Mouse (Mus musculus) myocyte (in vitro differentiated cells): ENCODE data around the gene Taf5l. TPM values are rescaled to one million over a fixed set of nuclear protein-coding genes. Genes with fewer than 3 reads are reported as not detected.

Experiments
- H3K27me3 ChIP-seq: one replicate; pipeline ENCODE4 v1.6.1; 2011; ENCODE audit not compliant: control insufficient read depth, insufficient read depth, insufficient read length
- H3K36me3 ChIP-seq: one replicate; pipeline ENCODE4 v1.6.1; 2011; ENCODE audit not compliant: control insufficient read depth, insufficient read depth
- H3K4me2 ChIP-seq: one replicate; pipeline ENCODE4 v1.6.1; 2011; ENCODE audit warnings: low read depth, control low read depth
- H3K4me3 ChIP-seq: one replicate; pipeline ENCODE4 v1.5.1; 2011; ENCODE audit warnings: mild to moderate bottlenecking, control low read depth, moderate library complexity
- H3K79me2 ChIP-seq: one replicate; pipeline ENCODE4 v1.6.1; 2011; ENCODE audit not compliant: control insufficient read depth, insufficient read depth
- H3ac ChIP-seq: one replicate; pipeline ENCODE4 v1.6.1; 2011; ENCODE audit not compliant: control insufficient read depth, insufficient read length
- CEBPB ChIP-seq: IDR thresholded peaks from 2 replicates; pipeline ENCODE4 v1.6.1; 2011; ENCODE audit warnings: mild to moderate bottlenecking, moderate library complexity; ENCODE audit not compliant: poor library complexity, insufficient read depth, severe bottlenecking
- E2F4 ChIP-seq: IDR thresholded peaks from one replicate; pipeline ENCODE4 v1.6.1; 2011; ENCODE audit warnings: mild to moderate bottlenecking, control low read depth, moderate library complexity; ENCODE audit not compliant: insufficient read depth
- MAX ChIP-seq: IDR thresholded peaks from one replicate; pipeline ENCODE4 v1.6.1; 2011; ENCODE audit warnings: low read depth, mild to moderate bottlenecking, control low read depth
- MYOD1 ChIP-seq, 3 experiments: IDR thresholded peaks; one replicate each; pipeline ENCODE4 v1.6.1; 2011; ENCODE audit warnings: control low read depth in 2 of 3, low read depth in 2 of 3, mild to moderate bottlenecking in 2 of 3, moderate library complexity in 1 of 3; ENCODE audit not compliant: insufficient read length in 2 of 3, control insufficient read depth in 1 of 3
- MYOG ChIP-seq, 3 experiments: IDR thresholded peaks; one replicate each; pipeline ENCODE4 v1.6.1; 2011; ENCODE audit warnings: control low read depth in 2 of 3, low read depth in 2 of 3, mild to moderate bottlenecking in 2 of 3; ENCODE audit not compliant: insufficient read length in 2 of 3, control insufficient read depth in 1 of 3, insufficient read depth in 1 of 3
- POLR2A ChIP-seq: IDR thresholded peaks from one replicate; pipeline ENCODE4 v1.6.1; 2011; ENCODE audit warnings: low read depth, mild to moderate bottlenecking, control low read depth, moderate library complexity; ENCODE audit not compliant: insufficient read length
- POLR2AphosphoS2 ChIP-seq: IDR thresholded peaks from one replicate; pipeline ENCODE4 v1.6.1; 2011; ENCODE audit warnings: low read depth, control low read depth; ENCODE audit not compliant: insufficient read length
- REST ChIP-seq: IDR thresholded peaks from one replicate; pipeline ENCODE4 v1.6.1; 2011; ENCODE audit warnings: mild to moderate bottlenecking, control low read depth, moderate library complexity; ENCODE audit not compliant: insufficient read depth, insufficient read length
- SRF ChIP-seq: IDR thresholded peaks from one replicate; pipeline ENCODE4 v1.6.1; 2011; ENCODE audit warnings: low read depth; ENCODE audit not compliant: control insufficient read depth, insufficient read length
- TCF12 ChIP-seq: IDR thresholded peaks from one replicate; pipeline ENCODE4 v1.6.1; 2011; ENCODE audit warnings: mild to moderate bottlenecking, control low read depth; ENCODE audit not compliant: poor library complexity, insufficient read depth, severe bottlenecking
- TCF3 ChIP-seq: IDR thresholded peaks from one replicate; pipeline ENCODE4 v1.6.1; 2011; ENCODE audit warnings: low read depth, control low read depth; ENCODE audit not compliant: insufficient read length
- USF1 ChIP-seq: IDR thresholded peaks from one replicate; pipeline ENCODE4 v1.6.1; 2011; ENCODE audit warnings: low read depth, mild to moderate bottlenecking, control low read depth, moderate library complexity
- polyA plus RNA-seq: library from polyadenylated mRNA; unstranded; fragments of >200 nt; fragmentation: generic; extraction: Trizol; gene quantifications from one replicate; pipeline ENCODE4 v1.2.1, GENCODE M21; 2012; ENCODE audit warnings: missing spikeins

Gene Taf5l
- polyA plus RNA-seq, 1 experiment, result 16.0 TPM

DNA sequence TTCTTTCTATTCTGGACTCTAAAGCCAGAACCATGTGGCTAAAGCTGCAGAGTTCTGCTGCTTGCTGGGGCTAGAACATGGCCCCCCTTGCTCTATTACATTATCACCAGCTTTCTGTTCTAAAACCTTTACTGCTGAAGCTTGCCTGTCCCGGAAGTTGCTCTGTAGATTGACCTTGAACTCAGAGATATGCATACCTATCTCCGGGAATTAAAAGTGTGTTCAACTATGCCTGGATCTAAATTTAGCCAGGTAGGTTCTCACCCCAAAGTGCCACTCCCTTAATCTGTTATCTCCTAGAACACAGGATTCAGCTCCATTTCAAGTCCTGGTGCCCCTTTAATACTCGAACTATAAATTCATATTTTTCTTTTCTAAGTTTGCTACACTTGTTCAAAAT is 9.6 kb downstream of the Taf5l start:
- Histone ChIP-seq H3K4me3 (no peak overlapping the region), H3K4me2 (no peak overlapping the region), H3K27me3 (no peaks in the 10 kb centered on the region), H3K79me2 (peaks cover 58% of the 10 kb centered on the region), H3K36me3 (peaks cover 24% of the 10 kb centered on the region), H3ac (no peak overlapping the region)
- TF ChIP-seq USF1, result no peak
- TF ChIP-seq MAX, result no peak
- no peak for TF ChIP-seq TCF12
- no peak for TF ChIP-seq SRF
- TF ChIP-seq MYOD1 (IDR thresholded peaks at IDR 0.05; ENCODE audit: control insufficient read depth in 1 of 3, insufficient read length in 2 of 3, low read depth in 2 of 3), result no peak
- no peak for TF ChIP-seq POLR2A
- TF ChIP-seq CEBPB, result no peak
- no peak for TF ChIP-seq E2F4
- TF ChIP-seq POLR2AphosphoS2, result no peak
- TF ChIP-seq REST, result no peak
- TF ChIP-seq TCF3, result no peak
- no peak for TF ChIP-seq MYOG (IDR thresholded peaks at IDR 0.05; ENCODE audit: control insufficient read depth in 1 of 3, insufficient read depth in 1 of 3, insufficient read length in 2 of 3, low read depth in 2 of 3)

DNA sequence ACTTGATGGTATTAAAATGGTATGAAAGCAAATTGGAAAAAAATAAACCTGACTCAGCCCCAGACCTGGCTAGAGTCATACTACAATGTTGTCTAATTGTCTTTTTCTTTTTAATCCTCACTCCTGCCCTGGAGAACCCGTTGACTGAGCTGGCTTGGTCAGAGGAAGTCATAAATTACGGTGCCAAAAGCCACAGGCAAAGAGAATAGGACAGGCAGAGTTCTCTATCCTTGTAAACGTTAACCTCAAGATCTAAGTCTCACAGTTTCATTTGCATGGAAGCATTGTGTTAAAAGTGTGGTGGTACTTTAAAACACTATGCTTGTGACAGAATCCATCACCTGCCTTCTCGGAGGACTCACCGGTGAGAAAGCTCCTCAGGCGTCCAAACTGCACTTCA is 13.4 kb downstream of the Taf5l start:
- Histone ChIP-seq H3K27me3 (no peaks in the 10 kb centered on the region), H3K79me2 (peaks cover 22% of the 10 kb centered on the region), H3K4me3 (no peak overlapping the region), H3ac (no peak overlapping the region), H3K36me3 (peaks cover 29% of the 10 kb centered on the region), H3K4me2 (no peak overlapping the region)
- no peak for TF ChIP-seq SRF
- no peak for TF ChIP-seq USF1
- no peak for TF ChIP-seq POLR2AphosphoS2
- no peak for TF ChIP-seq REST
- no peak for TF ChIP-seq TCF12
- no peak for TF ChIP-seq POLR2A
- TF ChIP-seq MYOG (IDR thresholded peaks at IDR 0.05; ENCODE audit: control insufficient read depth in 1 of 3, insufficient read depth in 1 of 3, insufficient read length in 2 of 3, low read depth in 2 of 3), result no peak
- no peak for TF ChIP-seq CEBPB
- TF ChIP-seq E2F4, result no peak
- no peak for TF ChIP-seq TCF3
- TF ChIP-seq MAX, result no peak

DNA sequence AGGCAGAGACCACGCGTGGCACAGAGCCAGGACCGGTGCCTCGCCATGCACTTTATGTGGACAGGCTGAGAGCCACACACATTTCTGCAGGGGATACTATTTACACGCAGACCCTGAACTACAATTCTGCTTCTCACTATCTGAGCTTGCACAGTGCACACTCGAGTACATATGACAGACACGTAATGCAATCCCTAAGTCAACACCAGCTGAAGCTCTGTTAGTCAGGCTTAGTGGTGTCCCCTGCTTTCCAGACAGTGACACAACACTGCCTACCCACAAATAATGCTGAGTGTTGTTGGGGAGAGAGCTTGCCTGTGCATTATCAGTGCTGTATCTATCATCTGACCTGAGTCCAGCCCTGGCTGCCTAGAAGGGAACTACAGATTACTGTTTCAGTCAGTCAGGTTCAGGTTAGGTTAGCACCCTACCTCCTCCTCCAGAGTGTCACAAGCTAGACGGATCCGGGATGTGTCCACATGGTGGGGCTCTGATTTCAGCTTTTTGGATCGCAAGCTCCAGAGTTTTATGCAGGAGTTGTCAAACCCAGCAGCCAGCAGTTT is 18.6 kb downstream of the Taf5l start:
- Histone ChIP-seq H3ac (no peak overlapping the region), H3K4me3 (no peak overlapping the region), H3K36me3 (peaks cover 19% of the 10 kb centered on the region), H3K79me2 (peaks cover 22% of the 10 kb centered on the region), H3K4me2 (no peak overlapping the region), H3K27me3 (no peaks in the 10 kb centered on the region)
- TF ChIP-seq MAX (no peak), MYOD1 (IDR thresholded peaks at IDR 0.05; ENCODE audit: control insufficient read depth in 1 of 3, insufficient read length in 2 of 3, low read depth in 2 of 3) (no peak), TCF12 (no peak), CEBPB (no peak), POLR2A (no peak), E2F4 (no peak), USF1 (no peak), MYOG (IDR thresholded peaks at IDR 0.05; ENCODE audit: control insufficient read depth in 1 of 3, insufficient read depth in 1 of 3, insufficient read length in 2 of 3, low read depth in 2 of 3) (no peak), SRF (no peak), POLR2AphosphoS2 (no peak), REST (no peak), TCF3 (no peak)

DNA sequence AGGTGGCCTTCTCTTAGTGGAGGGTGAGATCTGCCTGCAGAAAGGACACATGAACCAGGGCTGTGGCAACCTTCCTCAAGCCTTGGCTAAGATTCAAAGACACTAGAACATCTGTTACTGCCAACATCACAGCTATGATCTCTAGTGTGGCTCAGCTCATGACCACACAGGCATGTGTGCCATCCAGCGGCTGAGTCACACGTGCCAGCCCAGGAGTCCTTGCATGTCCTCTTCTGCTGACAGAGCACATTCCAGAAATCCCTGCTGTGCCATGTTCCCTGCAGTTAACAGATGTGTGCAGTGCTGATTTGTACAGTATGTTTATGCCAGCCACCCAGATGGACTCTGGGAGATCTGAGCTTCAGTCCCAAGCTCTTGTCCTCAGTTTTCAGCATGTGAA is 21.6 kb downstream of the Taf5l start:
- peaks cover 19% of the 10 kb centered on the region for H3K36me3 ChIP-seq
- peaks cover 22% of the 10 kb centered on the region for H3K79me2 ChIP-seq
- H3K4me2 ChIP-seq, result no peak overlapping the region
- peak; percentile 32 to 89 (median 70) for TF ChIP-seq MYOG (IDR thresholded peaks at IDR 0.05; ENCODE audit: control insufficient read depth in 1 of 3, insufficient read depth in 1 of 3, insufficient read length in 2 of 3, low read depth in 2 of 3)
- TF ChIP-seq USF1, result peak; percentile 1
- TF ChIP-seq CEBPB, result no peak
- TF ChIP-seq SRF, result no peak
- TF ChIP-seq MYOD1 (IDR thresholded peaks at IDR 0.05; ENCODE audit: control insufficient read depth in 1 of 3, insufficient read length in 2 of 3, low read depth in 2 of 3), result peak; percentile 81 to 92 (median 92)
- H3ac ChIP-seq, result no peak overlapping the region
- no peaks in the 10 kb centered on the region for H3K27me3 ChIP-seq
- H3K4me3 ChIP-seq, result no peak overlapping the region

DNA sequence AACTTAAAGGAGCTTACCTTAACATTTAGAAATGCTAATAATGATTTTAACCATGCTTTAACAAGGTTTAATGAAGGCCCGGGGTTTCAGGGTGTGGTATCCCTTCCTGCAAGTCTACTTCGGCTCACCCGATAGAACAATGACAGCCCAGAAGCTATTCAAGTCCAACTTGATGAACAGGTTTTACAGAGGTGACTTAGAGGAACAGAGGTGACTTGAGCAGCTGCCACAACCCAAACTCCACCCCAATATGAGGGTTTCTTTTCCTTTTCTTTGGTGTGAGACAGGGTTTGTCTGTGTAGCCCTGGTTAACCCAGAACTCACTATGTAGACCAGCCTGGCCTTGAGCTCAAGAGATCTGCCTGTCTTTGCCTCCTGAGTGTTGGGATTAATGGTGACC is 27.2 kb downstream of the Taf5l start:
- peaks cover 9% of the 10 kb centered on the region for H3K79me2 ChIP-seq
- TF ChIP-seq MYOD1 (IDR thresholded peaks at IDR 0.05; ENCODE audit: control insufficient read depth in 1 of 3, insufficient read length in 2 of 3, low read depth in 2 of 3) (no peak), MAX (no peak), SRF (no peak), REST (no peak), POLR2A (no peak), TCF3 (no peak), MYOG (IDR thresholded peaks at IDR 0.05; ENCODE audit: control insufficient read depth in 1 of 3, insufficient read depth in 1 of 3, insufficient read length in 2 of 3, low read depth in 2 of 3) (no peak), E2F4 (no peak), CEBPB (no peak), POLR2AphosphoS2 (no peak), TCF12 (no peak)

More for the DNA sequence above, 27.2 kb downstream of the Taf5l start:
- H3K27me3 ChIP-seq, result no peaks in the 10 kb centered on the region
- no peak overlapping the region for H3K4me2 ChIP-seq
- no peak overlapping the region for H3K4me3 ChIP-seq
- no peak overlapping the region for H3ac ChIP-seq
- peaks cover 10% of the 10 kb centered on the region for H3K36me3 ChIP-seq
